Mouse (Mus musculus) layer of hippocampus, adult 2 months (tissue): ENCODE data around the gene Themis3. TPM values are rescaled to one million over a fixed set of nuclear protein-coding genes. Genes with fewer than 3 reads are reported as not detected.
"Not testable (repeated sequence)": the region's sequence is repeated elsewhere in the genome, so short reads cannot be mapped to it uniquely, and the experiment has no call there.

Experiments used
- DNase-seq, 2 experiments: peaks; one replicate each; pipeline ENCODE4 v3.0.0; 2022; ENCODE audit warnings: low spot score in 2 of 2
- H3K27ac ChIP-seq: fragments of 200-600 bp; 2 replicates; pipeline ENCODE4 v1.8.1; 2022
- H3K4me3 ChIP-seq: fragments of 200-600 bp; 2 replicates; pipeline ENCODE4 v1.8.1; 2022; ENCODE audit warnings: mild to moderate bottlenecking
- CTCF ChIP-seq: fragments of 200-600 bp; conservative IDR thresholded peaks from 2 replicates; pipeline ENCODE4 v1.8.1; 2022; ENCODE audit warnings: antibody characterized with exemption, mild to moderate bottlenecking, moderate library complexity
- total RNA-seq, 2 experiments: library from RNA; stranded (reverse); gene quantifications; 2 replicates each; pipeline ENCODE4 v1.2.3; 2021

Themis3 gene
- total RNA-seq, 2 experiments from 2014 or later = not detected

- no peak for TF ChIP-seq CTCF
- Histone ChIP-seq H3K4me3 (no peak overlapping the region), H3K27ac (no peak overlapping the region)
- DNase-seq = no peak
Observed at GRCm38 (mm10) chr17:66580990-66581389, 13.4 kb downstream of the Themis3 start.

GRCm38 (mm10) chr17:66578007-66578406 is 16.4 kb downstream of the Themis3 start:
- Histone ChIP-seq H3K27ac (no peak overlapping the region), H3K4me3 (no peak overlapping the region)
- peak; percentile 87 for TF ChIP-seq CTCF
- peak; percentile 34 to 68 for DNase-seq

- Histone ChIP-seq H3K27ac (no peak overlapping the region), H3K4me3 (no peak overlapping the region)
- no peak for TF ChIP-seq CTCF
- DNase-seq = no peak
Observed at GRCm38 (mm10) chr17:66577507-66577906, 16.9 kb downstream of the Themis3 start.

GRCm38 (mm10) chr17:66572677-66573060 is 21.8 kb downstream of the Themis3 start:
- peak; percentile 56 for TF ChIP-seq CTCF
- DNase-seq = peak in 1 of 2 experiments; percentile 30
- no peak overlapping the region for H3K27ac ChIP-seq
- no peak overlapping the region for H3K4me3 ChIP-seq

- Histone ChIP-seq H3K4me3 (no peak overlapping the region), H3K27ac (no peak overlapping the region)
- DNase-seq = no peak
- TF ChIP-seq CTCF = 0 out of 2 replicates have a peak, but pooled peaks have one; percentile 15
Observed at GRCm38 (mm10) chr17:66571860-66572676, 22.4 kb downstream of the Themis3 start.

GRCm38 (mm10) chr17:66564213-66564612 is 30.2 kb downstream of the Themis3 start:
- TF ChIP-seq CTCF = no peak
- H3K27ac ChIP-seq = no peak overlapping the region
- peak; percentile 15 to 27 for DNase-seq

GRCm38 (mm10) chr17:66563551-66563950 is 30.9 kb downstream of the Themis3 start:
- H3K4me3 ChIP-seq = no peak overlapping the region
- no peak for DNase-seq
- no peak overlapping the region for H3K27ac ChIP-seq

More at GRCm38 (mm10) chr17:66564213-66564612, 30.2 kb downstream of the Themis3 start:
- H3K4me3 ChIP-seq = no peak overlapping the region

GRCm38 (mm10) chr17:66561380-66561779 is 33.0 kb downstream of the Themis3 start:
- H3K4me3 ChIP-seq = no peak overlapping the region
- DNase-seq = no peak
- TF ChIP-seq CTCF = no peak
- no peak overlapping the region for H3K27ac ChIP-seq

More at GRCm38 (mm10) chr17:66563551-66563950, 30.9 kb downstream of the Themis3 start:
- TF ChIP-seq CTCF = no peak

GRCm38 (mm10) chr17:66558404-66559317 is 35.8 kb downstream of the Themis3 start:
- no peak overlapping the region for H3K27ac ChIP-seq
- DNase-seq = no peak
- H3K4me3 ChIP-seq = no peak overlapping the region
- TF ChIP-seq CTCF = peak; percentile 65

- no peak for DNase-seq
- Histone ChIP-seq H3K4me3 (no peak overlapping the region), H3K27ac (no peak overlapping the region)
- TF ChIP-seq CTCF = peak; percentile 43
Observed at GRCm38 (mm10) chr17:66552690-66553089, 41.7 kb downstream of the Themis3 start.

- no peak overlapping the region for H3K27ac ChIP-seq
- DNase-seq = no peak
- H3K4me3 ChIP-seq = no peak overlapping the region
- TF ChIP-seq CTCF = no peak
Observed at GRCm38 (mm10) chr17:66550486-66550885, 43.9 kb downstream of the Themis3 start.

GRCm38 (mm10) chr17:66532285-66532684 is 62.1 kb downstream of the Themis3 start:
- no peak overlapping the region for H3K27ac ChIP-seq
- no peak for TF ChIP-seq CTCF
- no peak for DNase-seq
- no peak overlapping the region for H3K4me3 ChIP-seq

- DNase-seq = no peak
- no peak overlapping the region for H3K27ac ChIP-seq
- no peak for TF ChIP-seq CTCF
- H3K4me3 ChIP-seq = no peak overlapping the region
Observed at GRCm38 (mm10) chr17:66523396-66523795, 71.0 kb downstream of the Themis3 start.

- not testable (repeated sequence) for H3K27ac ChIP-seq
Observed at GRCm38 (mm10) chr17:66522631-66523030, 71.8 kb downstream of the Themis3 start.

More at GRCm38 (mm10) chr17:66522631-66523030, 71.8 kb downstream of the Themis3 start:
- not testable (repeated sequence) for H3K4me3 ChIP-seq, DNase-seq
